Mouse (Mus musculus) heart, postnatal 4 days (tissue): Measurements from ENCODE around the gene Olfr1416. TPM values are rescaled to one million over a fixed set of nuclear protein-coding genes. Genes with fewer than 3 reads are reported as not detected.
"Not testable (repeated sequence)": the region's sequence is repeated elsewhere in the genome, so short reads cannot be mapped to it uniquely, and the experiment has no call there.

Experiments used
- DNase-seq: peaks from one replicate; pipeline ENCODE4 v3.0.0; 2021
- total RNA-seq, 2 experiments: library from RNA; stranded (reverse); gene quantifications; 2 replicates each; pipeline ENCODE4 v1.2.3; 2021

The Olfr1416 gene
- total RNA-seq, result not detected

GRCm38 (mm10) chr1:92485013-92485412, at the start of gene Olfr1416:
TSS of gene Olfr1416 (minus strand) at chr1:92485113.
- DNase-seq, result no peak

GRCm38 (mm10) chr1:92523764-92524163, 38.9 kb upstream of the Olfr1416 start:
- DNase-seq, result no peak

- peak; percentile 47 for DNase-seq
These were observed 36.5 kb upstream of the Olfr1416 start for GRCm38 (mm10) chr1:92521376-92521775.

- DNase-seq, result no peak
These were observed 34.1 kb upstream of the Olfr1416 start for GRCm38 (mm10) chr1:92519046-92519445.

- no peak for DNase-seq
These were observed 33.6 kb upstream of the Olfr1416 start, which contains the start of gene Olfr1414 for GRCm38 (mm10) chr1:92518561-92518960. TSS of gene Olfr1414 (minus strand) at chr1:92518661.

- no peak for DNase-seq
These were observed 30.5 kb upstream of the Olfr1416 start for GRCm38 (mm10) chr1:92515390-92515789.

- DNase-seq, result not testable (repeated sequence)
These were observed 26.7 kb upstream of the Olfr1416 start for GRCm38 (mm10) chr1:92511646-92512045.

- DNase-seq, result no peak
These were observed 11.1 kb upstream of the Olfr1416 start, which contains the start of gene Olfr1415 for GRCm38 (mm10) chr1:92496001-92496400. TSS of gene Olfr1415 (minus strand) at chr1:92496101.

GRCm38 (mm10) chr1:92474066-92474578, 10.8 kb downstream of the Olfr1416 start:
- no peak for DNase-seq

- peak; percentile 97 for DNase-seq
These were observed 11.5 kb downstream of the Olfr1416 start, which contains the start of gene Ndufa10 for GRCm38 (mm10) chr1:92473165-92474041. TSS of gene Ndufa10 (minus strand) at chr1:92473860.

- DNase-seq, result no peak
These were observed 16.0 kb downstream of the Olfr1416 start for GRCm38 (mm10) chr1:92468891-92469290.

GRCm38 (mm10) chr1:92458416-92458815, 26.5 kb downstream of the Olfr1416 start:
- DNase-seq, result no peak

- DNase-seq, result no peak
These were observed 27.2 kb downstream of the Olfr1416 start for GRCm38 (mm10) chr1:92457758-92458157.

GRCm38 (mm10) chr1:92453751-92454445, 31.0 kb downstream of the Olfr1416 start:
- no peak for DNase-seq

- no peak for DNase-seq
These were observed 36.6 kb downstream of the Olfr1416 start for GRCm38 (mm10) chr1:92448293-92448692.

- no peak for DNase-seq
These were observed 43.4 kb downstream of the Olfr1416 start for GRCm38 (mm10) chr1:92441453-92442063.

GRCm38 (mm10) chr1:92440066-92440750, 44.7 kb downstream of the Olfr1416 start:
- DNase-seq, result no peak

- DNase-seq, result peak; percentile 67
These were observed 47.1 kb downstream of the Olfr1416 start for GRCm38 (mm10) chr1:92437678-92438271.

- DNase-seq, result no peak
These were observed 48.0 kb downstream of the Olfr1416 start for GRCm38 (mm10) chr1:92436831-92437321.

- DNase-seq, result no peak
These were observed 49.9 kb downstream of the Olfr1416 start for GRCm38 (mm10) chr1:92434986-92435385.

- no peak for DNase-seq
These were observed 52.1 kb downstream of the Olfr1416 start for GRCm38 (mm10) chr1:92432791-92433190.
